Mouse (Mus musculus): ENCODE data around the gene Olfr263.
"Not testable (repeated sequence)": the region's sequence is repeated elsewhere in the genome, so short reads cannot be mapped to it uniquely, and the experiment has no call there.

The Olfr263 gene

GRCm38 (mm10) chr13:21129339-21129738 is at the start of gene Olfr263:
Gene Olfr263 (plus strand): TSS chr13:21129639.
- not testable (repeated sequence) for DNase-seq

GRCm38 (mm10) chr13:21082686-21083085 is 46.8 kb upstream of the Olfr263 start:
- no peak for DNase-seq

- no peak for DNase-seq
Observed at GRCm38 (mm10) chr13:21109759-21110158, 19.7 kb upstream of the Olfr263 start.

GRCm38 (mm10) chr13:21110441-21110840 is 19.0 kb upstream of the Olfr263 start:
- DNase-seq, result no peak

GRCm38 (mm10) chr13:21111183-21111582 is 18.3 kb upstream of the Olfr263 start, which contains the start of gene Olfr1369-ps1:
Gene Olfr1369-ps1 (plus strand): TSS chr13:21111483.
- not testable (repeated sequence) for DNase-seq

GRCm38 (mm10) chr13:21114121-21114520 is 15.3 kb upstream of the Olfr263 start:
- no peak for DNase-seq

- no peak for DNase-seq
Observed at GRCm38 (mm10) chr13:21142421-21142820, 13.0 kb downstream of the Olfr263 start.

- no peak for DNase-seq
Observed at GRCm38 (mm10) chr13:21145767-21146166, 16.3 kb downstream of the Olfr263 start, which contains the start of gene Olfr1368. Gene Olfr1368 (minus strand): TSS chr13:21145867.

GRCm38 (mm10) chr13:21155888-21156287 is 26.4 kb downstream of the Olfr263 start:
- no peak for DNase-seq

GRCm38 (mm10) chr13:21158071-21158470 is 28.6 kb downstream of the Olfr263 start:
- no peak for DNase-seq

GRCm38 (mm10) chr13:21158785-21159474 is 29.5 kb downstream of the Olfr263 start:
- peak; percentile 68 to 82 for DNase-seq

GRCm38 (mm10) chr13:21159475-21159819 is 30.0 kb downstream of the Olfr263 start:
- DNase-seq, result peak in 1 of 2 experiments; percentile 32

- DNase-seq, result no peak
Observed at GRCm38 (mm10) chr13:21160041-21160511, 30.6 kb downstream of the Olfr263 start.

- DNase-seq, result peak; percentile 80 to 92
Observed at GRCm38 (mm10) chr13:21160657-21161590, 31.5 kb downstream of the Olfr263 start.

GRCm38 (mm10) chr13:21161591-21161990 is 32.2 kb downstream of the Olfr263 start:
- DNase-seq, result no peak

- DNase-seq, result no peak
Observed at GRCm38 (mm10) chr13:21162591-21162990, 33.2 kb downstream of the Olfr263 start.

GRCm38 (mm10) chr13:21166936-21167909 is 37.8 kb downstream of the Olfr263 start:
- DNase-seq, result peak; percentile 59 to 78

GRCm38 (mm10) chr13:21167910-21168300 is 38.5 kb downstream of the Olfr263 start:
- peak in 1 of 2 experiments; percentile 26 for DNase-seq

GRCm38 (mm10) chr13:21168371-21169011 is 39.1 kb downstream of the Olfr263 start:
- peak in 1 of 2 experiments; percentile 33 for DNase-seq

- no peak for DNase-seq
Observed at GRCm38 (mm10) chr13:21169121-21169656, 39.8 kb downstream of the Olfr263 start.
